Mouse (Mus musculus) stomach, postnatal 0 days (tissue): ENCODE measurements around the gene Prelid3b. TPM values are rescaled to one million over a fixed set of nuclear protein-coding genes. Genes with fewer than 3 reads are reported as not detected.

Experiments used
- ATAC-seq: fragments of 200-750 bp; cut with Nextera tagmentation; 2 replicates; pipeline ENCODE4 v1.8.0; 2017; ENCODE audit not compliant: low FRiP score, low TSS enrichment
- DNase-seq: peaks from one replicate; pipeline ENCODE4 v3.0.0-alpha.2; 2016; ENCODE audit warnings: low spot score
- H3K27ac ChIP-seq: fragments of 300-500 bp; sonication (generic); replicated peaks from 2 replicates; pipeline ENCODE4 v1.5.1; 2014; ENCODE audit warnings: mild to moderate bottlenecking, control low read depth
- H3K27me3 ChIP-seq: fragments of 300-500 bp; sonication (generic); 2 replicates; pipeline ENCODE4 v1.6.1; 2014; ENCODE audit warnings: low read length; ENCODE audit not compliant: control insufficient read depth, insufficient read depth
- H3K36me3 ChIP-seq: fragments of 300-500 bp; sonication (generic); 2 replicates; pipeline ENCODE4 v1.6.1; 2014; ENCODE audit warnings: low read length, mixed read lengths; ENCODE audit not compliant: control insufficient read depth, insufficient read depth
- H3K4me1 ChIP-seq: fragments of 300-500 bp; sonication (generic); replicated peaks from 2 replicates; pipeline ENCODE4 v1.6.1; 2014; ENCODE audit warnings: antibody characterized with exemption; ENCODE audit not compliant: control insufficient read depth, insufficient read depth
- H3K4me2 ChIP-seq: fragments of 300-500 bp; sonication (generic); replicated peaks from 2 replicates; pipeline ENCODE4 v1.6.1; 2014; ENCODE audit warnings: low read depth, mild to moderate bottlenecking, control low read depth, moderate library complexity
- H3K4me3 ChIP-seq: fragments of 300-500 bp; sonication (generic); 2 replicates; pipeline ENCODE4 v1.5.1; 2014; ENCODE audit warnings: low read depth, low read length, control low read depth
- H3K9ac ChIP-seq: fragments of 300-500 bp; sonication (generic); 2 replicates; pipeline ENCODE4 v1.6.1; 2014; ENCODE audit warnings: mild to moderate bottlenecking, low read length, control low read depth, mixed read lengths
- H3K9me3 ChIP-seq: fragments of 300-500 bp; sonication (generic); 2 replicates; pipeline ENCODE4 v1.6.1; 2016; ENCODE audit warnings: low read length; ENCODE audit not compliant: control insufficient read depth
- CTCF ChIP-seq: IDR thresholded peaks from 2 replicates; pipeline ENCODE4 v1.5.1; 2016; ENCODE audit warnings: antibody characterized with exemption, low read depth, mild to moderate bottlenecking, moderate library complexity
- EP300 ChIP-seq: optimal IDR thresholded peaks from 2 replicates; pipeline ENCODE3; 2016; ENCODE audit warnings: antibody characterized with exemption
- WGBS: fragments of 180-500 bp; shearing (Covaris S2); extraction: QIAGEN DNeasy Blood & Tissue Kit; methylation state at CpG from one replicate; pipeline ENCODE4 v1.1.7; 2014; 5-methylcytosine and 5-hydroxymethylcytosine counted together
- polyA plus RNA-seq: library from polyadenylated mRNA; unstranded; fragments of >200 nt; fragmentation: Nextera tagmentation; extraction: Ambion mirVana; gene quantifications from 2 replicates; pipeline ENCODE4 v1.2.1, GENCODE M21; 2015

The Prelid3b gene
- polyA plus RNA-seq, 1 experiment from 2014 or later = 131 TPM

GRCm38 (mm10) chr2:174453681-174454080, 19.2 kb downstream of the Prelid3b start:
- no peak overlapping the region for H3K27ac ChIP-seq
- H3K36me3 ChIP-seq = no peaks in the 10 kb centered on the region
- H3K9me3 ChIP-seq = no peaks in the 10 kb centered on the region
- 65% methylated on average over 7 of the region's 7 CpGs for WGBS
- no peak overlapping the region for H3K4me3 ChIP-seq
- ATAC-seq (peak; percentile 42; the same call in 1 of the 2 replicates), DNase-seq (peak; percentile 50)
- no peaks in the 10 kb centered on the region for H3K27me3 ChIP-seq
- H3K4me2 ChIP-seq = no peak overlapping the region
- H3K9ac ChIP-seq = no peak overlapping the region
- H3K4me1 ChIP-seq = no peaks in the 10 kb centered on the region
- TF ChIP-seq EP300 (no peak), CTCF (peak; percentile 56)

DNA sequence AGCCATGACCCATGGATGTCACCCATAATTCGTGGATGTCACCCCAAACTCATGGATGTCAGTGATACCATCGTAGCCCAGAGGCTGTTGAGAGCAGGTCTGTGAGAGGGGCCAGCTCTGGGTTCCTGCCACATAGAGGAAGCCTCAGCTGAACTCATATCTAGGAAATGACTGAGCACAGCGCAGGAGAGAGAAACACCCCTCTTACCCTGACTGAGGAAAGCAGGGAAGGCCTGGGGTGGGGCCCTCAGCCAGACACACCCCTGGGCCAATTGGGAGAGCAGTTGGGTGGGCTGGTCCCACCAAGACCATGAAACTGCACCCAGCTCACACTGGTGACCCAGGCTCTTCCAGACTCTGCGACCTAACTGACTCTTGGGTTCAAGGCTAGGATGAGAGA, 22.5 kb downstream of the Prelid3b start, which contains the start of gene Tubb1:
Gene Tubb1 (plus strand): TSS at position 343 of the 400 bp plus-strand sequence.
- 66% methylated on average over 4 of the region's 4 CpGs for WGBS
- H3K9ac ChIP-seq = no peak within 1 kb of the TSS
- DNase-seq (no peak), ATAC-seq (no peak)
- H3K9me3 ChIP-seq = no peaks in the 10 kb centered on the region
- H3K27me3 ChIP-seq = no peaks in the 10 kb centered on the region
- H3K27ac ChIP-seq = no peak within 1 kb of the TSS
- no peaks in the 10 kb centered on the region for H3K36me3 ChIP-seq
- no peak within 1 kb of the TSS for H3K4me3 ChIP-seq
- no peak within 1 kb of the TSS for H3K4me2 ChIP-seq
- H3K4me1 ChIP-seq = no peaks in the 10 kb centered on the region
- TF ChIP-seq CTCF (no peak), EP300 (no peak)

GRCm38 (mm10) chr2:174448405-174448804, 24.5 kb downstream of the Prelid3b start:
- TF ChIP-seq CTCF (no peak), EP300 (no peak)
- no peak for ATAC-seq
- no peak overlapping the region for H3K27ac ChIP-seq
- no peak overlapping the region for H3K9ac ChIP-seq
- H3K9me3 ChIP-seq = no peaks in the 10 kb centered on the region
- H3K4me1 ChIP-seq = no peaks in the 10 kb centered on the region
- WGBS = 86% methylated on average over 4 of the region's 4 CpGs
- no peak overlapping the region for H3K4me2 ChIP-seq
- no peaks in the 10 kb centered on the region for H3K36me3 ChIP-seq
- H3K4me3 ChIP-seq = no peak overlapping the region
- no peak for DNase-seq
- H3K27me3 ChIP-seq = no peaks in the 10 kb centered on the region

GRCm38 (mm10) chr2:174446905-174447304, 26.0 kb downstream of the Prelid3b start:
- H3K9me3 ChIP-seq = no peaks in the 10 kb centered on the region
- H3K27me3 ChIP-seq = no peaks in the 10 kb centered on the region
- H3K4me2 ChIP-seq = no peak overlapping the region
- WGBS = 67% methylated on average over 8 of the region's 8 CpGs
- no peak overlapping the region for H3K27ac ChIP-seq
- no peak overlapping the region for H3K4me3 ChIP-seq
- H3K4me1 ChIP-seq = 0 out of 2 replicates have a peak, but pooled peaks cover 4% of the 10 kb centered on the region
- no peaks in the 10 kb centered on the region for H3K36me3 ChIP-seq
- ATAC-seq = no peak
- DNase-seq = no peak
- H3K9ac ChIP-seq = no peak overlapping the region
- TF ChIP-seq EP300 (no peak), CTCF (no peak)

DNA sequence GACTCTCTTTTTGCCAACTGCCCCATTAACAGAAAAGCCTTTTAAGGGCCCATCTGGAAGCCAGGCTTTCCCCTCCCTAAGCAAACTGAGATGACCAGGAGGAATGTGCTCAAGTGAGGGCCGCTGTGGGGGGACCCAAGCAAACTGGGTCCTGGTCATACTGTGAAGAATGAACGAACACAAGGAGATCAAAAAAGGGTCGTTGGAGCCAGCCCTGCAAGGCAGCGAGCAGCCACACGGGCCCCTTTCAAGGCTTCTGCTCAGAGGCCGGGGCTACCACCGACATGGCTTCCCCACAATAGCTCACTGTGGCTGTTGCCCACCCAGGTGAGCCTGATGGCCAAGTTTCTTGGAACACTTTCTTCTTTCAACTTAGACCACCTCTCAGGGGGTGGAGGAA, 26.4 kb downstream of the Prelid3b start:
- ATAC-seq (no peak), DNase-seq (no peak)
- TF ChIP-seq EP300 = no peak
- no peak for TF ChIP-seq CTCF
- no peaks in the 10 kb centered on the region for H3K36me3 ChIP-seq
- 0 out of 2 replicates have a peak, but pooled peaks cover 4% of the 10 kb centered on the region for H3K4me1 ChIP-seq
- no peaks in the 10 kb centered on the region for H3K27me3 ChIP-seq
- no peak overlapping the region for H3K4me3 ChIP-seq
- H3K9me3 ChIP-seq = no peaks in the 10 kb centered on the region
- no peak overlapping the region for H3K4me2 ChIP-seq
- 50% methylated on average over 7 of the region's 7 CpGs for WGBS
- no peak overlapping the region for H3K9ac ChIP-seq
- no peak overlapping the region for H3K27ac ChIP-seq

GRCm38 (mm10) chr2:174445018-174445417, 27.9 kb downstream of the Prelid3b start:
- WGBS = 69% methylated on average over 6 of the region's 6 CpGs

More at GRCm38 (mm10) chr2:174445018-174445417, 27.9 kb downstream of the Prelid3b start:
- Histone ChIP-seq H3K27me3 (no peaks in the 10 kb centered on the region), H3K9ac (no peak overlapping the region), H3K36me3 (no peaks in the 10 kb centered on the region), H3K4me1 (0 out of 2 replicates have a peak, but pooled peaks cover 4% of the 10 kb centered on the region), H3K4me2 (no peak overlapping the region), H3K27ac (no peak overlapping the region), H3K4me3 (no peak overlapping the region), H3K9me3 (no peaks in the 10 kb centered on the region)
- ATAC-seq = no peak
- TF ChIP-seq CTCF = no peak
- no peak for TF ChIP-seq EP300
- DNase-seq = no peak
